Mouse (Mus musculus): ENCODE data around the gene Stac3.
A peak's percentile ranks its signal among the peaks of the same experiment; 100 is the strongest.

DNA sequence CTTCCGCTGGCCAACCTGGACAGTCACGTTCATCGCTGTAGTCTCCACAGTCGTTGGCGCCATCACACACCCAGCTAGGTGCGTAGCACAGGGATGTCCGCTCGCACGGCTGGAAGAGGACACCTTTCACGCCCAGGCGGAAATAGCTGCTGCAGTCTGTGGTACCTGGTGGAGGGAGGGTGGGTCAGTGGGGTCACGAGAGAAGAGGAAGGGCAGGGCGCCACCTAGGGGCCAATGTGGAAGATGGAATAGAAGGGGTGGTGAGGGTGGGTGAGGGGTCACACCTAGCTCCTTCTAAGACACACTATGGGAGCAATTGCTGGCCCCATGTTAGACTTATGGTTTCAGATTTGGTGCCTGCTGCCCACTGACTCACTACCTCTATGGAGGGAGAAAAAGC, 55.9 kb downstream of the Stac3 start:
- no peak for TF ChIP-seq POLR2A (IDR thresholded peaks at IDR 0.05; ENCODE audit: control insufficient read depth, extremely low read depth, insufficient read depth, low read length, poor library complexity)
- peak; percentile 71 for TF ChIP-seq CTCF (IDR thresholded peaks at IDR 0.05; ENCODE audit: borderline replicate concordance, control insufficient read depth, extremely low read depth, insufficient read depth, low read length, poor library complexity)
